Mouse (Mus musculus): ENCODE data around the gene Fam19a4.
"Not testable (repeated sequence)": the region's sequence is repeated elsewhere in the genome, so short reads cannot be mapped to it uniquely, and the experiment has no call there.

Gene Fam19a4

DNA sequence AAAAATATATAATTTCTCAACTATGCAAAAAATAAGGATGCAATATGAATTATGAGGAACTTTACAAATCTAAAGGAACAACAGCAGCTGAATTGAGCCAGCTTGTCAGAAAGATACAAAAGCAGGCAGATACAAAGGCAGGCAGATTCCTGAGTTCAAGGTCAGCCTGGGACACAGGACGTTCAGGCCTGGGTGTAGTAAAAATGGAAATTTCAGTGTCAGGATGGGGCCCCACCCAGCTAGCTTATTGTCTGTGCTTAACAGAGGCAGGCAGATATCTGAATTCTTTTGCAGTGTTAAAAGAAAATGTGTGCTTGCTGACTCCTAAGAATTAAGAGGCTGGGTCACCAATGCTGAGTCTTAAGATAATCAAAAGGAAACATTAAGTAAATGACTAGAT, 124.4 kb downstream of the Fam19a4 start:
- DNase-seq, result no peak

DNA sequence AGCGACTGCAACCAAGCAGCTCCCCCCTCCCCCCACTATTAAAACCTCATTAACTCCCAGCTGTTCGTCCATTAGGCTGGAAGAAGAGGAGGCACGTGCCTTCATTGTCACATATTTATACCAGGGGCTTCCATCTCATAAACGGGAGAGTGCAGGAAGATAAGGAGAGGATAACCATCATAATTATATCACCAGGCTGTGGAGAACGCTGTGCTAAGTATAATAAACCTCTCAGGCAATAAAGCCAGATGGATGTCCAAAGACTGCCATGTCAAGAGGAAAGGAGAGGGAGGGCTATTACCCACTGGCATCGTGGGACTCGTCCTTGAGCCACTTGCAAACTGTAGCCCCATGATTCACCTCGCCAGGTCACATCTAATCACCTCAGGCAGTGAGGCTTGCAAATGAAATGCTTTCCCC, 151.1 kb downstream of the Fam19a4 start:
- DNase-seq, result no peak

DNA sequence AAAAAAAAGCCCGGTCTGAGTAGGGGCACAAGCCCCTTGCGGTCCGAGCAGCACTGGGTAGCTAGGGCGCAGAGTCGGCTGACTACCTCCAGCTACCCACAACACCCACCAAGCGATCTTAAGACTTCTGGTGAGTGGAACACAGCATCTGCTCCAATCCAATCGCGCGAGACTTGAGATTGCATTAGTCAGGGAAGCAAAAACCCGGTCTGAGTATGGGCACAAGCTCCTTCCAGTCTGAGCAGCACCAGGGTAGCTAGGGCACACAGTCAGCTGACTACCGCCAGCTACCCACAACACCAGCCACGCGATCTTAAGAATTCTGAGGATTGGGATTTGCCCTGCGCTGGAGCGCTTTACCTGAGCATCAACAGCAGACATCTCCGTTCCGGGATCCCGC, 183.1 kb downstream of the Fam19a4 start:
- DNase-seq, result not testable (repeated sequence)

DNA sequence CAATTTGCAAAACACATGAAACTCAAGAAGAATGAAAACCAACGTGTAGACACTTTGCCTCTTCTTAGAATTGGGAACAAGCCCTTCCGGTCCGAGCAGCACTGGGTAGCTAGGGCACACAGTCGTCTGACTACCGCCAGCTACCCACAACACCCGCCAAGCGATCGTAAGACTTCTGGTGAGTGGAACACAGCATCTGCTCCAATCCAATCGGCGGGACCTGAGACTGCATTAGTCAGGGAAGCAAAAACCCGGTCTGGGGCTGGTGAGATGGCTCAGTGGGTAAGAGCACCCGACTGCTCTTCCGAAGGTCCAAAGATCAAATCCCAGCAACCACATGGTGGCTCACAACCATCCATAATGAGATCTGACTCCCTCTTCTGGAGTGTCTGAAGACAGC, 183.6 kb downstream of the Fam19a4 start:
- DNase-seq, result not testable (repeated sequence)

DNA sequence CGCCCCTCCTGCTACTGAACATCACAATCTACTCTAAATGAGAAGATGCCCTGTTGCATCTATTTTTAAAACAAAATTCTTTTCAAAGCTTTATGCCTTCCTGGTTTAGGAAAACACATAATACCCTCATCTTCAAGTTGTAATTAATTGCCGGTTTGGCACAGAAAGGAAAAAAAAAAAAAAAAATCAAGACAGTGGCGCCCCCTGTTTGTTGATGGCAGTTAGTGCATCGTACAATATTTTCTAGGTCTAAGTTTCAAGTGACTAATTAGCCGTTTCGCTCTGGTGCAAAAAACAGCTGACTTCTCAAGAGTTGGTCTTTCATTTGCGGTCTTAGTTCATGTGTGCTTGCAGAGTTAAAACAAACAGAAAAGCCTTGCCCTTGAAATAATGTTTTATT, 207.1 kb downstream of the Fam19a4 start:
- no peak for DNase-seq

DNA sequence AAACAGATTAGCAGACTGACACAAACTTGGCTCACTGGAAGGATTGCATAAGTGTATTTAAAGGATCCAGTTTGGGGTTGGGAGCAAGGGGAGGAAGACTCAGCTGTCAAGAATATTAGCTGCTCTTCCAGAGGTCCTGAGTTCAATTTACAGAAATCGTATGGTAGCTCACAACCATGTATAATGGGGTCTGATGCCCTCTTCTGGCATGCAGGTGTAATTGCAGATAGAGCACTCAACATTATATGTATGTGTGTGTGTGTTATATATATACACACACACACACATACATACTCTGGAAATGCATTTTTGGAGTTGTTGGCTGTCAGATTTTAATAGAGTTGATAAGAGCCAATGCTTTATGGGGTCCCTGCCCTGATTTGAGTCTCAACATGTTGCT, 216.3 kb downstream of the Fam19a4 start:
- DNase-seq, result peak; percentile 4

DNA sequence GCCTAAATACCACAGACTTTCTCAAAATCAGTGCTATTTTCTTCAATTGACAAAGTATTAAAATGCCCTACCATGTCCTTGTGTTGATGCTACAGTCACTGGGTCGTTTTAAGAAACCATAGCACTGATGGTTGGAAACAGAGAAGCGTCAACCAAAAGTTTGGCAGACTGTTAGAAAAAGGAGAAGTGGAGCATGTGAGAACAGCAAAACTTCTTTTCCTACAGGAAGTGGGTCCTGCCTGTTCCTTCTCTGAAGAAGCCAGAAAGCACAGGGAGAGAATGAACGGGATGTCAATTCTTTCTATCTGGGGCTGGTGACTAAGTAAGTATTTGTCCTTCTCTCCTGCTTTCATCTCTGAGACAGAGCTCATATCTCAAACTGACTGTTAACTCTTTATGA, 219.6 kb downstream of the Fam19a4 start:
- DNase-seq, result no peak

DNA sequence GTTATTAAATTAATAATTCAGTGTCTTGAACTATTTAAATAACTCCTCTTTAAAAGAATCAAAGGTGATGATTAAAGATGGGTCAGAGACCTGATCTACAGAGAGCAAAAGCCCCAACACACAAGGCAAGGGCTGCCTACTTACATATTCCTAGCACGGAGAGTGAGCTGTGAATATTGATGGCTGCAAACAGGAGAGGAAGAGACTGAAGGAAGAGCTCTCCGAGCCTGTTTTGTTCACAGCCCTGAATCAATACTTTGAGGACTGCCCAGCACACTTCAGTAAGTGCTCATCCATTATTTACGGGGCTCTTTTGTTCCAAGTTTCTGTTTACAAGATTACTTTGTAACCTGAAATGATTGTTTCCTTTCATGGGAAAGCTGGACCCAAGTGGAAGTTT, 233.6 kb downstream of the Fam19a4 start:
- no peak for DNase-seq

DNA sequence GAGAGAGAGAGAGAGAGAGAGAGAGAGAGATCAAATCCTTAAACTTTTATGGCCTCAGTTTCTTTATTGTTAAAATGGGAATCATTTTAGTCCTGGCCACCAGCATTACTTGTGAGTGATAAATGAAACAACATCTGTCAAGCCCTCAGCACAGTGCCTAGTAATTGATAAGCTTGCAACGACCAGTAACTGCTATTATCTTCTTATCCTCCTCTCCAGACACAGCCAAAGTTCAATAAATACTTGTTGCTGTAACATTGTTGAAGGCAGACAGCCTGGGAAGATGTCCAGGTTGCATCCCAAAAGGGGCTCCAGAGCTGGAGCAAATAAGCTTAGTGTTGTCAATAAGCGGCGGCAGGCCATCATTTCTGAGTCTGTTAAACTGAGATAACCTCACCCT, 257.2 kb downstream of the Fam19a4 start:
- no peak for DNase-seq

DNA sequence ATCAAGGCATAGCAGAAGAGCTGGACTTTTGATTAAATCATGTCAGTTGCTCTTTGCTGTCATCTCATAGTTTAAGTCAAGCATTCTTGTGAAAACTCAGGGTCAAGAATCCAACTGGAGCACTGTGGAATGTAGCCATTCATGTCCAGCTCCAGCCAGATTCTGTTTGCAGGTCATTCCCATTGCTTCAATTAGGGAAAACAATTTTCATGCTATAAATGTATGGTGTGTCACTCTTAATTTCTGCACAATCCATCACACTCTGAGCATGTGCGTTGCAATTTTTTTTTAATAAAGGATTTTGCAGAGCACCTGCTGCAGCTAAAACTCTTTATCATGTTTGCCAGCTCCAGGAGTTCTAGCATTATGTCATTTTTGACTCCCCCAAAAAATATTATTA, 261.5 kb downstream of the Fam19a4 start:
- DNase-seq, result no peak

DNA sequence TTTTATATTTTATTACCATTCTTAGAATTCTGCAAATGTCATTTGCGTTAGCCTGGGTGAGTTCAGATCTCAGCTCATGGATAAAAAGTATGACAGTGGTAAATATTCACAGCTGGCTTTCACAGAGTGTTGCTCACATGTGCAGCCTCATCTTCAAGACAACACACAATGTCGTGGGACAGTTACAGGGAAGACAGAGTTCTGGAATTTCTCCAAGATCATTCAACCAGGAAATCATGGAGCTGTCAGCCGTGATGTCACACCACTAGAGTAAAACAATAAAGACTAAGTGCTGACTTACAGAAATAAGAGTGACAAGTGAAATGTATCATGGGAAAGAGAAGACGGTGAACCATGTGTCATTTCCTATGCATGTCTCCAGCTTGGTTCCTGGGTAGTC, 262.8 kb downstream of the Fam19a4 start:
- DNase-seq, result no peak

All from kidney, adult 9 months (tissue).